Mouse (Mus musculus): ENCODE measurements around the gene Glp2r.

Glp2r gene

GRCm38 (mm10) chr11:67728726-67729125 lies 42.2 kb downstream of the Glp2r start:
- no peak for DNase-seq (ENCODE audit: extremely low spot score)

GRCm38 (mm10) chr11:67727095-67727494 lies 43.9 kb downstream of the Glp2r start:
- no peak for DNase-seq (ENCODE audit: extremely low spot score)

GRCm38 (mm10) chr11:67723231-67724013 lies 47.5 kb downstream of the Glp2r start:
- no peak for DNase-seq (ENCODE audit: extremely low spot score)

- DNase-seq (ENCODE audit: extremely low spot score), result peak; percentile 8
Observed at GRCm38 (mm10) chr11:67722399-67723156, 48.4 kb downstream of the Glp2r start.

- no peak for DNase-seq (ENCODE audit: extremely low spot score)
Observed at GRCm38 (mm10) chr11:67721485-67721884, 49.5 kb downstream of the Glp2r start.

GRCm38 (mm10) chr11:67715382-67715781 lies 55.6 kb downstream of the Glp2r start:
- DNase-seq (ENCODE audit: extremely low spot score), result no peak

GRCm38 (mm10) chr11:67712976-67713375 lies 58.0 kb downstream of the Glp2r start:
- no peak for DNase-seq (ENCODE audit: extremely low spot score)

- no peak for DNase-seq (ENCODE audit: extremely low spot score)
Observed at GRCm38 (mm10) chr11:67694703-67695376, 76.1 kb downstream of the Glp2r start, which contains the start of gene Rcvrn. Gene Rcvrn (plus strand): TSS chr11:67695326.

- DNase-seq (ENCODE audit: extremely low spot score), result no peak
Observed at GRCm38 (mm10) chr11:67686109-67686508, 84.8 kb downstream of the Glp2r start.

- DNase-seq (ENCODE audit: extremely low spot score), result no peak
Observed at GRCm38 (mm10) chr11:67681871-67682270, 89.1 kb downstream of the Glp2r start.

- no peak for DNase-seq (ENCODE audit: extremely low spot score)
Observed at GRCm38 (mm10) chr11:67679930-67680329, 91.0 kb downstream of the Glp2r start.

- DNase-seq (ENCODE audit: extremely low spot score), result no peak
Observed at GRCm38 (mm10) chr11:67679300-67679699, 91.7 kb downstream of the Glp2r start.

- DNase-seq (ENCODE audit: extremely low spot score), result peak; percentile 70
Observed at GRCm38 (mm10) chr11:67675562-67676540, 95.1 kb downstream of the Glp2r start.

- DNase-seq (ENCODE audit: extremely low spot score), result no peak
Observed at GRCm38 (mm10) chr11:67672140-67672539, 98.8 kb downstream of the Glp2r start.

GRCm38 (mm10) chr11:67670031-67670430 lies 100.9 kb downstream of the Glp2r start:
- DNase-seq (ENCODE audit: extremely low spot score), result no peak

GRCm38 (mm10) chr11:67668460-67669007 lies 102.4 kb downstream of the Glp2r start:
- no peak for DNase-seq (ENCODE audit: extremely low spot score)

GRCm38 (mm10) chr11:67667531-67668332 lies 103.2 kb downstream of the Glp2r start:
- no peak for DNase-seq (ENCODE audit: extremely low spot score)

- no peak for DNase-seq (ENCODE audit: extremely low spot score)
Observed at GRCm38 (mm10) chr11:67666129-67666528, 104.8 kb downstream of the Glp2r start.

- no peak for DNase-seq (ENCODE audit: extremely low spot score)
Observed at GRCm38 (mm10) chr11:67664918-67665317, 106.0 kb downstream of the Glp2r start.

GRCm38 (mm10) chr11:67664261-67664660 lies 106.7 kb downstream of the Glp2r start:
- DNase-seq (ENCODE audit: extremely low spot score), result no peak

All from embryo, embryonic 9.5 days (tissue).